Mouse (Mus musculus): ENCODE data around the gene Mepe. TPM values are rescaled to one million over a fixed set of nuclear protein-coding genes. Genes with fewer than 3 reads are reported as not detected.

The Mepe gene
- total and polyA plus RNA-seq, 2 experiments: not detected

- Histone ChIP-seq H3K9ac (ENCODE audit: low read depth, low read length) (no peak overlapping the region), H3K27ac (replicated peaks; ENCODE audit: insufficient read depth, low read depth, low read length) (no peak overlapping the region)
These were observed 32.4 kb downstream of the Mepe start for GRCm38 (mm10) chr5:104357575-104357974.

GRCm38 (mm10) chr5:104358592-104358991 lies 33.5 kb downstream of the Mepe start:
- Histone ChIP-seq H3K27ac (replicated peaks; ENCODE audit: insufficient read depth, low read depth, low read length) (no peak overlapping the region), H3K4me3 (ENCODE audit: insufficient read depth, low read depth, low read length) (no peak overlapping the region), H3K9ac (ENCODE audit: low read depth, low read length) (no peak overlapping the region), H3K79me2 (ENCODE audit: control insufficient read depth, insufficient read depth, low read length) (no peaks in the 10 kb centered on the region), H3K27me3 (ENCODE audit: control insufficient read depth, insufficient read depth, low read length) (no peaks in the 10 kb centered on the region), H3K4me1 (ENCODE audit: control insufficient read depth, insufficient read depth, low read length) (no peaks in the 10 kb centered on the region), H3K36me3 (ENCODE audit: control insufficient read depth, insufficient read depth, low read length) (no peaks in the 10 kb centered on the region)
- TF ChIP-seq POLR2A (IDR thresholded peaks at IDR 0.05; ENCODE audit: extremely low read depth, insufficient read depth, low read length): no peak
- no peak for TF ChIP-seq CTCF (IDR thresholded peaks at IDR 0.05; ENCODE audit: low read depth, low read length)
- no peak for DNase-seq (ENCODE audit: extremely low read depth, low read depth, low spot score)
- WGBS: 62% methylated on average over 7 of the region's 7 CpGs

More at GRCm38 (mm10) chr5:104357575-104357974, 32.4 kb downstream of the Mepe start:
- TF ChIP-seq CTCF (IDR thresholded peaks at IDR 0.05; ENCODE audit: low read depth, low read length) (no peak), POLR2A (IDR thresholded peaks at IDR 0.05; ENCODE audit: extremely low read depth, insufficient read depth, low read length) (no peak)
- Histone ChIP-seq H3K79me2 (ENCODE audit: control insufficient read depth, insufficient read depth, low read length) (no peaks in the 10 kb centered on the region), H3K36me3 (ENCODE audit: control insufficient read depth, insufficient read depth, low read length) (no peaks in the 10 kb centered on the region), H3K27me3 (ENCODE audit: control insufficient read depth, insufficient read depth, low read length) (no peaks in the 10 kb centered on the region), H3K4me3 (ENCODE audit: insufficient read depth, low read depth, low read length) (no peak overlapping the region), H3K4me1 (ENCODE audit: control insufficient read depth, insufficient read depth, low read length) (no peaks in the 10 kb centered on the region)
- WGBS: 73% methylated on average over 5 of the region's 5 CpGs
- no peak for DNase-seq (ENCODE audit: extremely low read depth, low read depth, low spot score)

GRCm38 (mm10) chr5:104359257-104359656 lies 34.1 kb downstream of the Mepe start:
- H3K4me1 ChIP-seq (ENCODE audit: control insufficient read depth, insufficient read depth, low read length): no peaks in the 10 kb centered on the region
- no peaks in the 10 kb centered on the region for H3K79me2 ChIP-seq (ENCODE audit: control insufficient read depth, insufficient read depth, low read length)
- H3K36me3 ChIP-seq (ENCODE audit: control insufficient read depth, insufficient read depth, low read length): no peaks in the 10 kb centered on the region
- no peaks in the 10 kb centered on the region for H3K27me3 ChIP-seq (ENCODE audit: control insufficient read depth, insufficient read depth, low read length)
- WGBS: 55% methylated on average over 6 of the region's 6 CpGs
- TF ChIP-seq CTCF (IDR thresholded peaks at IDR 0.05; ENCODE audit: low read depth, low read length) (no peak), POLR2A (IDR thresholded peaks at IDR 0.05; ENCODE audit: extremely low read depth, insufficient read depth, low read length) (no peak)
- no peak for DNase-seq (ENCODE audit: extremely low read depth, low read depth, low spot score)
- H3K4me3 ChIP-seq (ENCODE audit: insufficient read depth, low read depth, low read length): no peak overlapping the region
- H3K9ac ChIP-seq (ENCODE audit: low read depth, low read length): no peak overlapping the region
- no peak overlapping the region for H3K27ac ChIP-seq (replicated peaks; ENCODE audit: insufficient read depth, low read depth, low read length)

DNA sequence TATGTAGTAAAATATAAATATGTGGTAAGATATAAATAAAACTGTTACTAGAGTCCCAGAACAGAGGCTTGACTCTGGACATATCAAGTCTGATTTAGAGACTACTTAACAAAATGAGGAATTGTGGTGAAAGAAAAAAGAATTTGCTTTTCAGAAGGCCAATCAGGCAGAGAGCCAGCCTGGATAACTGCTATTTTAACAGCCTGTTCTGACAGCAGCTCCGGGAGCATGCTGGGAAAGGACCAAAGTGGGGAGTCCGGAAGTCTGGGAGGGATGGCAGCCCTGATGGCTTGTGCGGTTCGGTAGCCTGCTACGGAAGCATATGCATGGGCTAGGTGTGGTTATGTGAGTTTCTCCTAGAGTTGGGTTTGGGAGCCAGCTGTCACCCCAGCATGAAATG lies 45.5 kb downstream of the Mepe start:
- no peaks in the 10 kb centered on the region for H3K27me3 ChIP-seq (ENCODE audit: control insufficient read depth, insufficient read depth, low read length)
- 87% methylated on average over 5 of the region's 5 CpGs for WGBS

GRCm38 (mm10) chr5:104371284-104371683 lies 46.2 kb downstream of the Mepe start:
- no peak for DNase-seq (ENCODE audit: extremely low read depth, low read depth, low spot score)
- H3K27me3 ChIP-seq (ENCODE audit: control insufficient read depth, insufficient read depth, low read length): no peaks in the 10 kb centered on the region
- no peak for TF ChIP-seq CTCF (IDR thresholded peaks at IDR 0.05; ENCODE audit: low read depth, low read length)
- TF ChIP-seq POLR2A (IDR thresholded peaks at IDR 0.05; ENCODE audit: extremely low read depth, insufficient read depth, low read length): no peak
- WGBS: 88% methylated on average over 4 of the region's 4 CpGs
- H3K27ac ChIP-seq (replicated peaks; ENCODE audit: insufficient read depth, low read depth, low read length): no peak overlapping the region
- no peaks in the 10 kb centered on the region for H3K79me2 ChIP-seq (ENCODE audit: control insufficient read depth, insufficient read depth, low read length)
- peaks cover 9% of the 10 kb centered on the region; the same call in 1 of the 2 replicates for H3K4me1 ChIP-seq (ENCODE audit: control insufficient read depth, insufficient read depth, low read length)
- H3K36me3 ChIP-seq (ENCODE audit: control insufficient read depth, insufficient read depth, low read length): no peaks in the 10 kb centered on the region
- no peak overlapping the region for H3K4me3 ChIP-seq (ENCODE audit: insufficient read depth, low read depth, low read length)
- H3K9ac ChIP-seq (ENCODE audit: low read depth, low read length): no peak overlapping the region

More for the DNA sequence above, 45.5 kb downstream of the Mepe start:
- DNase-seq (ENCODE audit: extremely low read depth, low read depth, low spot score): no peak
- Histone ChIP-seq H3K27ac (replicated peaks; ENCODE audit: insufficient read depth, low read depth, low read length) (no peak overlapping the region), H3K4me3 (ENCODE audit: insufficient read depth, low read depth, low read length) (no peak overlapping the region), H3K4me1 (ENCODE audit: control insufficient read depth, insufficient read depth, low read length) (peaks cover 9% of the 10 kb centered on the region; the same call in 1 of the 2 replicates), H3K36me3 (ENCODE audit: control insufficient read depth, insufficient read depth, low read length) (no peaks in the 10 kb centered on the region), H3K9ac (ENCODE audit: low read depth, low read length) (no peak overlapping the region), H3K79me2 (ENCODE audit: control insufficient read depth, insufficient read depth, low read length) (no peaks in the 10 kb centered on the region)
- TF ChIP-seq POLR2A (IDR thresholded peaks at IDR 0.05; ENCODE audit: extremely low read depth, insufficient read depth, low read length) (no peak), CTCF (IDR thresholded peaks at IDR 0.05; ENCODE audit: low read depth, low read length) (no peak)

- WGBS: 93% methylated on average over 4 of the region's 4 CpGs
- Histone ChIP-seq H3K27me3 (ENCODE audit: control insufficient read depth, insufficient read depth, low read length) (no peaks in the 10 kb centered on the region), H3K9ac (ENCODE audit: low read depth, low read length) (no peak overlapping the region), H3K79me2 (ENCODE audit: control insufficient read depth, insufficient read depth, low read length) (no peaks in the 10 kb centered on the region), H3K36me3 (ENCODE audit: control insufficient read depth, insufficient read depth, low read length) (no peaks in the 10 kb centered on the region), H3K27ac (replicated peaks; ENCODE audit: insufficient read depth, low read depth, low read length) (no peak overlapping the region), H3K4me3 (ENCODE audit: insufficient read depth, low read depth, low read length) (no peak overlapping the region), H3K4me1 (ENCODE audit: control insufficient read depth, insufficient read depth, low read length) (peaks cover 9% of the 10 kb centered on the region; the same call in 1 of the 2 replicates)
- peak; percentile 12 for DNase-seq (ENCODE audit: extremely low read depth, low read depth, low spot score)
- TF ChIP-seq CTCF (IDR thresholded peaks at IDR 0.05; ENCODE audit: low read depth, low read length): no peak
- TF ChIP-seq POLR2A (IDR thresholded peaks at IDR 0.05; ENCODE audit: extremely low read depth, insufficient read depth, low read length): no peak
These were observed 48.6 kb downstream of the Mepe start for GRCm38 (mm10) chr5:104373648-104374307.
